Mouse (Mus musculus): ENCODE data around the gene Triobp. TPM values are rescaled to one million over a fixed set of nuclear protein-coding genes. Genes with fewer than 3 reads are reported as not detected.

Gene Triobp
- polyA plus RNA-seq, 1 experiment from 2014 or later = 33.4 TPM

DNA sequence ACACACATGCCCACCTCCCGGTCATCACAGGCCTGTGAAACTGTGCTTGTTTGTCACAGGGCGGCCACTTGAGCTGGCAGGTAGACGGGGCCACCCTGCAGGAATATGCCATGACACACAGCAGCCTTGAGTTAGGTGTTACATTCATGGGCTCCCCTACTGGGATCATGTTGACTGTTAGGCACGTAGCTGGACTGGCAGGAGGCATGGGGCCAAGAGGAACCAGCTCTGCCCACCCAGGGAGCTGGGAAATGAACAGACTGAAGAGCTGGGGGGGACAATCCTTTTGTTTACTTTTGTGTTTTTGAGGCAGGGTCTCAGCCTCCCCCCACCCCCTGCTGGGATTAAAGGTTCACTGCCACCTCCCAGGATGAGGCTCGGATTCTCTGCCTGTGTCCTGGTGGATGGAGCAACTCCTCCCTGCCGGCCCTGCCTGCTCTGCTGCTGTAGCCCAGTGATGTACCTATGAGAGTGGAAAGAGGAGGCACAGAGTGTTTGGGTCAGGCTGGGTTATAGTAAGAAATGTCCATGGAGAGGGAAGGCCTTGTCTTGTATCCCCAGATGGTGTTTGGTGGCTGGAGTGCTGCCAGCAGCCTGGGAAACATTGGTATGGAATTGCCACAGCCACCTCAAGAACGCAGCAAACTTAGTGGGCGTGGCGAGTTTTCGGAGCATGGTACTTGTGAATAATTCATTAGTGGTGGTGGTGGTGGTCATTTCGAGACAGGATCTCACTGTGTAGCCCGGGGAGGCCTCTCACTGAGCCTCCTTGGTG lies 31.3 kb upstream of the Triobp start:
- Histone ChIP-seq H3K4me2 (ENCODE audit: low read depth, low read length) (peak overlapping the region; percentile 94), H3K4me1 (ENCODE audit: control insufficient read depth, insufficient read depth, low read length) (peaks cover 11% of the 10 kb centered on the region), H3K27ac (replicated peaks; ENCODE audit: low read depth, low read length) (no peak overlapping the region), H3K9me3 (replicated peaks; ENCODE audit: control insufficient read depth, low read length) (no peaks in the 10 kb centered on the region), H3K36me3 (replicated peaks; ENCODE audit: control insufficient read depth, insufficient read depth, low read depth, low read length) (no peaks in the 10 kb centered on the region), H3K9ac (replicated peaks; ENCODE audit: low read length) (peak overlapping the region; percentile 45), H3K27me3 (ENCODE audit: control insufficient read depth, insufficient read depth, low read length) (no peaks in the 10 kb centered on the region), H3K4me3 (ENCODE audit: low read depth, low read length) (peak overlapping the region; percentile 22; the same call in 1 of the 2 replicates)
- ATAC-seq (replicated peaks; ENCODE audit: insufficient number of reproducible peaks, low FRiP score, low TSS enrichment, low read depth) (no peak), DNase-seq (ENCODE audit: low spot score) (no peak)
- WGBS = 72% methylated on average over 12 of the region's 12 CpGs

GRCm38 (mm10) chr15:78918126-78918525 lies 29.4 kb upstream of the Triobp start:
- H3K9me3 ChIP-seq (replicated peaks; ENCODE audit: control insufficient read depth, low read length) = no peaks in the 10 kb centered on the region

DNA sequence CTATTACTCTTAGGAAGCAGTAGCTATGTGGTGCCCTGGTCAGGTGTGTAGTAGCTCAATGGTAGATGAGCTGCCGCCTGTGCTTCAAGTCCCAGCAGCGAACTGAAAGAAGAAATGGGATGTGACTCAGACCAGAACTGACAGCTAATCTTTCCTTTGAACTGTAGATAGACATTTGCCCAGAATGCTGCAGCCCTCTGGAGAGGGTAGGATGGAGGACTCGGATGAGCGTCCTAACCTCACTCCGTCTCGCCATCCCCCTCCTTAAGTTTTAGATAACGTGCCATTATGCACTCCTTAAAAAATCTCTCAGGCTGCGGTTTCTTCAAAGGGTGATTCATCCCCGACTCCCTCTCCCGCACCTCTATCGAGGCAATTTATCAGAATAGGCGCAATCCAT lies 27.6 kb upstream of the Triobp start:
- DNase-seq (ENCODE audit: low spot score) = no peak
- Histone ChIP-seq H3K4me1 (ENCODE audit: control insufficient read depth, insufficient read depth, low read length) (peaks cover 11% of the 10 kb centered on the region), H3K4me2 (ENCODE audit: low read depth, low read length) (no peak overlapping the region), H3K9ac (replicated peaks; ENCODE audit: low read length) (no peak overlapping the region), H3K9me3 (replicated peaks; ENCODE audit: control insufficient read depth, low read length) (no peaks in the 10 kb centered on the region), H3K36me3 (replicated peaks; ENCODE audit: control insufficient read depth, insufficient read depth, low read depth, low read length) (no peaks in the 10 kb centered on the region), H3K4me3 (ENCODE audit: low read depth, low read length) (no peak overlapping the region), H3K27ac (replicated peaks; ENCODE audit: low read depth, low read length) (no peak overlapping the region), H3K27me3 (ENCODE audit: control insufficient read depth, insufficient read depth, low read length) (no peaks in the 10 kb centered on the region)
- WGBS = 84% methylated on average over 12 of the region's 12 CpGs
- ATAC-seq (replicated peaks; ENCODE audit: insufficient number of reproducible peaks, low FRiP score, low TSS enrichment, low read depth) = no peak

More at GRCm38 (mm10) chr15:78918126-78918525, 29.4 kb upstream of the Triobp start:
- WGBS = 90% methylated on average over 23 of the region's 23 CpGs
- H3K4me2 ChIP-seq (ENCODE audit: low read depth, low read length) = no peak overlapping the region
- no peaks in the 10 kb centered on the region for H3K36me3 ChIP-seq (replicated peaks; ENCODE audit: control insufficient read depth, insufficient read depth, low read depth, low read length)
- H3K27me3 ChIP-seq (ENCODE audit: control insufficient read depth, insufficient read depth, low read length) = no peaks in the 10 kb centered on the region
- DNase-seq (ENCODE audit: low spot score) (no peak), ATAC-seq (replicated peaks; ENCODE audit: insufficient number of reproducible peaks, low FRiP score, low TSS enrichment, low read depth) (no peak)
- H3K4me3 ChIP-seq (ENCODE audit: low read depth, low read length) = no peak overlapping the region
- H3K9ac ChIP-seq (replicated peaks; ENCODE audit: low read length) = no peak overlapping the region
- peaks cover 11% of the 10 kb centered on the region for H3K4me1 ChIP-seq (ENCODE audit: control insufficient read depth, insufficient read depth, low read length)
- no peak overlapping the region for H3K27ac ChIP-seq (replicated peaks; ENCODE audit: low read depth, low read length)

DNA sequence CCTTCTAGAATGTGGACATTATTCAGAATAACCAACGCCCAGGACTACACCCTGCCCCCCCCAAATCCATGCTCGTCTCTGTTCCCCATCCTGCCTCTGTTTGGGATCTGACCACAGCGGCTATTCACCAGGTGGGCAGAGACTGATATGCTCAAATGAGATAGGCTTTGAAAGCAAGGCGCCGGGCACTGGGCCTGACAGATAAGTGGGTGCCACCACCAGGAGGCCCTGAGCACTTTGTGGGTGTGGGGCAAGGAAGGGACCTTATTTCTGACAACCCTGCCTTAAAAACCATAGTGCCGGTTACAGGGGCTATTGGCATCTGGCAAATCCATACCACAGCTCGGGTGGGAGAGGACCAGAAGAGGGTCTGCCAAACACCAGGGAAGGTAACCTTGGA lies 24.8 kb upstream of the Triobp start:
- H3K4me1 ChIP-seq (ENCODE audit: control insufficient read depth, insufficient read depth, low read length) = peaks cover 16% of the 10 kb centered on the region
- DNase-seq (ENCODE audit: low spot score) (no peak), ATAC-seq (replicated peaks; ENCODE audit: insufficient number of reproducible peaks, low FRiP score, low TSS enrichment, low read depth) (no peak)
- H3K9me3 ChIP-seq (replicated peaks; ENCODE audit: control insufficient read depth, low read length) = no peaks in the 10 kb centered on the region
- H3K9ac ChIP-seq (replicated peaks; ENCODE audit: low read length) = no peak overlapping the region
- H3K4me3 ChIP-seq (ENCODE audit: low read depth, low read length) = no peak overlapping the region
- no peak overlapping the region for H3K4me2 ChIP-seq (ENCODE audit: low read depth, low read length)
- H3K36me3 ChIP-seq (replicated peaks; ENCODE audit: control insufficient read depth, insufficient read depth, low read depth, low read length) = no peaks in the 10 kb centered on the region
- no peaks in the 10 kb centered on the region for H3K27me3 ChIP-seq (ENCODE audit: control insufficient read depth, insufficient read depth, low read length)
- no peak overlapping the region for H3K27ac ChIP-seq (replicated peaks; ENCODE audit: low read depth, low read length)
- WGBS = 86% methylated on average over 7 of the region's 7 CpGs

DNA sequence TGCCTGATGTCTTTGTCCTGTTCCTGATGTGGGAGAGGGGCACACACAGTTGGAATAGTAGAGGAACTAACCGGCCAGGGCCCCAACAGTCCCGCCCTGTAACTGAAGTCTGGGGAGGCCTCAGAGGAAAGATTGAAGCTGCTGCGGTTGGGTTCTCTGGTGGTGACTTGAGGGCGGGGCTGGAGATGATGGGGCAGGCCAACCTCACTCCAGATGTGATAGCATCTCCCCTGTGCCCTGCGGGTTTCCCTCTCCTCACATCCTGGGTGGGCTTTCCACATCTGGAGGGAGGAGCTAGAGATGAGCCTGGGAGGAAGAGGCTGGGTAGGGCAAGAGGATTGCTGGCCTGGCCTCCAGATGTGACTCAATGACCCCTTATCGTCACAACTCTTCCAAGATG lies 23.9 kb upstream of the Triobp start:
- no peak overlapping the region for H3K27ac ChIP-seq (replicated peaks; ENCODE audit: low read depth, low read length)
- 45% methylated on average over 6 of the region's 6 CpGs for WGBS
- H3K4me1 ChIP-seq (ENCODE audit: control insufficient read depth, insufficient read depth, low read length) = peaks cover 19% of the 10 kb centered on the region
- H3K36me3 ChIP-seq (replicated peaks; ENCODE audit: control insufficient read depth, insufficient read depth, low read depth, low read length) = no peaks in the 10 kb centered on the region
- no peaks in the 10 kb centered on the region for H3K9me3 ChIP-seq (replicated peaks; ENCODE audit: control insufficient read depth, low read length)
- H3K9ac ChIP-seq (replicated peaks; ENCODE audit: low read length) = no peak overlapping the region
- H3K4me2 ChIP-seq (ENCODE audit: low read depth, low read length) = no peak overlapping the region
- no peak for ATAC-seq (replicated peaks; ENCODE audit: insufficient number of reproducible peaks, low FRiP score, low TSS enrichment, low read depth)
- H3K4me3 ChIP-seq (ENCODE audit: low read depth, low read length) = no peak overlapping the region
- H3K27me3 ChIP-seq (ENCODE audit: control insufficient read depth, insufficient read depth, low read length) = no peaks in the 10 kb centered on the region
- no peak for DNase-seq (ENCODE audit: low spot score)

DNA sequence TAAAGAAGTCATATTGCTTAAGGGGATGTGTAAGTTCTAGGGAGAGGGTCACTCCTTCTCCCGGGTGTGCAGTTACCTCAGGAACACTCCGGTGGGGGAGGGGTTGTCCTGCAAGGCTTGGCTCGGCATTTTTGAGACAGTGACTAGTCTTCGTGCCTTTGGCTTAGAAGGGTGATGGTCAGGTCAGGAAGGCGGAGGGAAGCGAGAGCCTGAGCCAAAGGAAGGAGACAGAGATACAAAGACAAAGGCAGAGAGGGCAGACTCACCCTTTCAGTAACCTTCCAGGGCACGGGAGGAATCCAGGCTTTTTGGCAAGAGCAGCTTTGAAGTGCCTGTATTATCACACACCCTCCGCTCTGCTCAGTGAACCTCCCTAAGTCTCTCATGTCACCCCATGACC lies 22.4 kb upstream of the Triobp start:
- WGBS = 35% methylated on average over 8 of the region's 8 CpGs
- Histone ChIP-seq H3K9ac (replicated peaks; ENCODE audit: low read length) (peak overlapping the region; percentile 63; the same call in 1 of the 2 replicates), H3K4me2 (ENCODE audit: low read depth, low read length) (no peak overlapping the region), H3K27ac (replicated peaks; ENCODE audit: low read depth, low read length) (peak overlapping the region; percentile 89), H3K9me3 (replicated peaks; ENCODE audit: control insufficient read depth, low read length) (no peaks in the 10 kb centered on the region), H3K4me3 (ENCODE audit: low read depth, low read length) (no peak overlapping the region), H3K4me1 (ENCODE audit: control insufficient read depth, insufficient read depth, low read length) (peaks cover 19% of the 10 kb centered on the region), H3K27me3 (ENCODE audit: control insufficient read depth, insufficient read depth, low read length) (no peaks in the 10 kb centered on the region), H3K36me3 (replicated peaks; ENCODE audit: control insufficient read depth, insufficient read depth, low read depth, low read length) (no peaks in the 10 kb centered on the region)
- ATAC-seq (replicated peaks; ENCODE audit: insufficient number of reproducible peaks, low FRiP score, low TSS enrichment, low read depth) (no peak), DNase-seq (ENCODE audit: low spot score) (no peak)

DNA sequence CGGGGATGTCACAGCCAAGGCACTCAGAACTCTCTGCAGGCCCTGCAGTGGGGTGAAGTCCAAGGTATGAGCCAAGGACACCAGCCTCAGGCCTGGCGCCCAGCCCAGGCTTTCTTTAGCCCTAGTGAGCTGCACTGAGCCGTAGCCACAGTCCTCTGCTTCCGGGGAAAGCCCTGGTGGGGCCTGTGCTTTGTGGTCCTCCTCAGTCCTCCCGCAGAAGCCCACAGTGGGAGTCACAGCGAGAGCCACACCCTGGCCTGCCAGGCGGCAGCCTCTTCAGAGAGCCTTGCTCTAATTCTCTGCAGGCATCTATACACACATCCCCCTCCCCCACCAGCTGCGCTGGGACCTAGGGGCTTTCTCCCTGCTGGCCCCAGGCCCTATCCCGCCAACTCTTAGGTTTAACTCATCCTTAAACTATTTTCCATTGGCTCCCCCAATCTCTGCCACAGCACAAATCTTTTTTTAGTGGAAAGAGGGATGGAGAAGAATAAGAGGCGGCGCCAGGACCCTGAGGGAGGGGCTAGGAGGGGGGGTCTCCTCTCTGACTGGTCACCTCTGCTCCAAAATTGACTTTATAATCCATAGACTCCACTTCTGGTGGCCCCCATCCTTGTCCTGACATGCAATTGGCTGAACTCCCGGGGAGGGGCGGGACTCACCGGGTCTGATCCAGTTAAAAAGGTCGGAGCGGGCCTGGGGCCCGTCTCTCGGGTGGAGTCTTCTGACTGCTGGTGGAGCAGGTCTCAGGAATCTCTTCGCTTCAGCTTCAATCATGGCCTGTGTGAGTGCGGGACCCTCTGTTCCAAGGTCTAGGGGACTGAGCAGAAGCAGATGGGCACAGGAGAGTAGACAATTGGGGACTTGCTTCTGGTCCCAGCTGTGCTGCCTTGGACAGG lies 21.3 kb upstream of the Triobp start, which contains the start of gene Lgals1:
TSS of gene Lgals1 (plus strand) at position 705 of the 899 bp plus-strand sequence.
- peak within 1 kb of the TSS; percentile 38 for H3K4me3 ChIP-seq (ENCODE audit: low read depth, low read length)
- H3K27me3 ChIP-seq (ENCODE audit: control insufficient read depth, insufficient read depth, low read length) = no peaks in the 10 kb centered on the region
- peak; percentile 88 for DNase-seq (ENCODE audit: low spot score)
- H3K36me3 ChIP-seq (replicated peaks; ENCODE audit: control insufficient read depth, insufficient read depth, low read depth, low read length) = no peaks in the 10 kb centered on the region
- 7% methylated on average over 20 of the region's 20 CpGs for WGBS
- peak within 1 kb of the TSS; percentile 75 for H3K4me2 ChIP-seq (ENCODE audit: low read depth, low read length)
- peak within 1 kb of the TSS; percentile 63 for H3K9ac ChIP-seq (replicated peaks; ENCODE audit: low read length)
- H3K4me1 ChIP-seq (ENCODE audit: control insufficient read depth, insufficient read depth, low read length) = peaks cover 19% of the 10 kb centered on the region
- ATAC-seq (replicated peaks; ENCODE audit: insufficient number of reproducible peaks, low FRiP score, low TSS enrichment, low read depth) = peak; percentile 61
- no peaks in the 10 kb centered on the region for H3K9me3 ChIP-seq (replicated peaks; ENCODE audit: control insufficient read depth, low read length)
- H3K27ac ChIP-seq (replicated peaks; ENCODE audit: low read depth, low read length) = peak within 1 kb of the TSS; percentile 89

Measured in embryonic facial prominence, embryonic 11.5 days (tissue).